ENCODE assay signal across 8 mouse cellular contexts in genomic region chr11:102317901-102318575, GRCm38 (mm10). TPM values are rescaled to one million over a fixed set of nuclear protein-coding genes. Genes with fewer than 3 reads are reported as not detected.
DNase-seq lines count a peak whose midpoint lies in the region; ATAC-seq and TF ChIP-seq lines count a peak whose summit lies in the region.

No protein-coding gene starts in this region.

- no peaks in the 10 kb centered on the region for H3K9me3 ChIP-seq in forebrain, embryonic 13.5 days (replicated peaks)
- H3K9me3 ChIP-seq in hindbrain, embryonic 10.5 days: no peaks in the 10 kb centered on the region
- no peaks in the 10 kb centered on the region for H3K9me3 ChIP-seq in limb, embryonic 10.5 days (replicated peaks)
- no peaks in the 10 kb centered on the region for H3K9me3 ChIP-seq in midbrain, embryonic 11.5 days (ENCODE audit: control insufficient read depth, low read length)

- H3K4me1 ChIP-seq in forebrain, embryonic 13.5 days: peaks cover 25% of the 10 kb centered on the region
- H3K4me1 ChIP-seq in hindbrain, embryonic 10.5 days (replicated peaks): peaks cover 39% of the 10 kb centered on the region
- H3K4me1 ChIP-seq in limb, embryonic 10.5 days: peaks cover 35% of the 10 kb centered on the region
- H3K4me1 ChIP-seq in midbrain, embryonic 11.5 days (ENCODE audit: control insufficient read depth, insufficient read depth, low read length): peaks cover 16% of the 10 kb centered on the region
- H3K4me1 ChIP-seq in spleen, adult 2 months (ENCODE audit: control insufficient read depth, insufficient read depth, insufficient read length): peaks cover 17% of the 10 kb centered on the region; the same call in 1 of the 2 replicates

- peak; percentile 66; the same call in 1 of the 2 replicates for TF ChIP-seq POLR2A in brain, embryonic 14.5 days (IDR thresholded peaks at IDR 0.05; ENCODE audit: borderline replicate concordance, extremely low read depth, insufficient read depth, insufficient read length, poor library complexity, severe bottlenecking)
- no peak for TF ChIP-seq POLR2A in spleen, adult 2 months (IDR thresholded peaks at IDR 0.05; ENCODE audit: low read depth, low read length)

- peak overlapping the region; percentile 98 for H3K4me3 ChIP-seq in forebrain, embryonic 13.5 days
- H3K4me3 ChIP-seq in hindbrain, embryonic 10.5 days: peak overlapping the region; percentile 100
- peak overlapping the region; percentile 100 for H3K4me3 ChIP-seq in limb, embryonic 10.5 days
- H3K4me3 ChIP-seq in midbrain, embryonic 11.5 days (ENCODE audit: low read depth, low read length): peak overlapping the region; percentile 98
- peak overlapping the region; percentile 73 for H3K4me3 ChIP-seq in spleen, adult 2 months (ENCODE audit: extremely low read depth, insufficient read depth, insufficient read length)

- peak overlapping the region; percentile 99 for H3K27ac ChIP-seq in forebrain, embryonic 13.5 days
- peak overlapping the region; percentile 100 for H3K27ac ChIP-seq in hindbrain, embryonic 10.5 days
- H3K27ac ChIP-seq in limb, embryonic 10.5 days: peak overlapping the region; percentile 100
- peak overlapping the region; percentile 97 for H3K27ac ChIP-seq in midbrain, embryonic 11.5 days (ENCODE audit: low read depth, low read length)
- H3K27ac ChIP-seq in spleen, adult 2 months (ENCODE audit: insufficient read depth, low read length): peak overlapping the region; percentile 95

- peak overlapping the region; percentile 74 for H3K4me2 ChIP-seq in forebrain, embryonic 13.5 days
- peak overlapping the region; percentile 86 for H3K4me2 ChIP-seq in midbrain, embryonic 11.5 days

- peak; percentile 85 for DNase-seq in Muller cell, postnatal 12 days (ENCODE audit: inconsistent ontology term)
- peak; percentile 91 for DNase-seq in brain, embryonic 14.5 days (ENCODE audit: low read depth)
- peak; percentile 79 for DNase-seq in hindbrain, embryonic 10.5 days (ENCODE audit: low spot score)
- peak; percentile 87 for DNase-seq in limb, embryonic 10.5 days (ENCODE audit: low spot score)
- peak; percentile 98 for DNase-seq in midbrain, embryonic 11.5 days (ENCODE audit: low spot score, missing footprints)
- peak in 1 of 2 experiments; percentile 69 for DNase-seq in spleen, adult 2 months (ENCODE audit: low read depth in 1 of 2, low spot score in 2 of 2)

- peak overlapping the region; percentile 100 for H3K9ac ChIP-seq in forebrain, embryonic 13.5 days
- H3K9ac ChIP-seq in midbrain, embryonic 11.5 days (ENCODE audit: low read length): peak overlapping the region; percentile 100

- ATAC-seq in forebrain, embryonic 13.5 days: peak; percentile 41
- ATAC-seq in midbrain, embryonic 11.5 days (ENCODE audit: low FRiP score): peak; percentile 55
- no peak for ATAC-seq in frontal cortex, adult (ENCODE audit: low TSS enrichment)

- no peaks in the 10 kb centered on the region for H3K27me3 ChIP-seq in forebrain, embryonic 13.5 days
- H3K27me3 ChIP-seq in hindbrain, embryonic 10.5 days (ENCODE audit: insufficient read depth, poor library complexity, severe bottlenecking): no peaks in the 10 kb centered on the region; the same call in 1 of the 2 replicates
- H3K27me3 ChIP-seq in limb, embryonic 10.5 days (ENCODE audit: low read depth, poor library complexity, severe bottlenecking): no peaks in the 10 kb centered on the region
- no peaks in the 10 kb centered on the region for H3K27me3 ChIP-seq in midbrain, embryonic 11.5 days (ENCODE audit: control insufficient read depth, insufficient read depth, low read length)
- no peaks in the 10 kb centered on the region for H3K27me3 ChIP-seq in spleen, adult 2 months (ENCODE audit: control insufficient read depth, insufficient read depth, low read length)

- H3K36me3 ChIP-seq in forebrain, embryonic 13.5 days (ENCODE audit: poor library complexity, severe bottlenecking): peaks cover 23% of the 10 kb centered on the region
- peaks cover 28% of the 10 kb centered on the region for H3K36me3 ChIP-seq in hindbrain, embryonic 10.5 days
- peaks cover 28% of the 10 kb centered on the region for H3K36me3 ChIP-seq in limb, embryonic 10.5 days
- H3K36me3 ChIP-seq in midbrain, embryonic 11.5 days (ENCODE audit: control insufficient read depth, insufficient read depth, low read length): peaks cover 10% of the 10 kb centered on the region; the same call in 1 of the 2 replicates
- peaks cover 16% of the 10 kb centered on the region for H3K36me3 ChIP-seq in spleen, adult 2 months (ENCODE audit: control insufficient read depth, insufficient read depth, low read length)

- TF ChIP-seq CTCF in brain, embryonic 14.5 days (IDR thresholded peaks at IDR 0.05; ENCODE audit: borderline replicate concordance, extremely low read depth, insufficient read depth, insufficient read length): no peak
- no peak for TF ChIP-seq CTCF in spleen, adult 2 months (IDR thresholded peaks at IDR 0.05; ENCODE audit: extremely low read depth, insufficient read depth, insufficient read length, insufficient replicate concordance)

- 0% methylated on average over 30 of the region's 77 CpGs for WGBS in forebrain, embryonic 13.5 days
- under 1% methylated on average over 67 of the region's 77 CpGs for WGBS in hindbrain, embryonic 10.5 days
- under 1% methylated on average over 50 of the region's 77 CpGs for WGBS in limb, embryonic 10.5 days
- 1% methylated on average over 47 of the region's 77 CpGs for WGBS in midbrain, embryonic 11.5 days
- WGBS in spleen, adult 2 months: under 1% methylated on average over 52 of the region's 77 CpGs

RNA-seq across cellular contexts. Expression of gene Ubtf, which starts 1.5 kb away (rescaled TPM):
- polyA plus RNA-seq in brain, embryonic 14.5 days (2012; rRNA removed): 57.7 and 80.5 TPM in 2 replicates
- 96.1 and 98.8 TPM in 2 replicates for polyA plus RNA-seq in forebrain, embryonic 13.5 days (2015; fragmentation: Nextera tagmentation; extraction: Ambion mirVana)
- 82.6 and 91.7 TPM in 2 replicates for polyA plus RNA-seq in hindbrain, embryonic 10.5 days (2016; fragmentation: Nextera tagmentation; extraction: Ambion mirVana)
- 102 and 108 TPM in 2 replicates for polyA plus RNA-seq in limb, embryonic 10.5 days (2016; fragmentation: Nextera tagmentation; extraction: Ambion mirVana)
- polyA plus RNA-seq in midbrain, embryonic 11.5 days (2014; fragmentation: Nextera tagmentation; extraction: Ambion mirVana): 84.7 and 86.1 TPM in 2 replicates
- polyA plus RNA-seq in spleen, adult 2 months (2012; rRNA removed): 29.9 and 30.7 TPM in 2 replicates

RNA-seq across cellular contexts. Expression of gene Atxn7l3, which starts 21.6 kb away (rescaled TPM):
- 116 and 130 TPM in 2 replicates for polyA plus RNA-seq in brain, embryonic 14.5 days (2012; rRNA removed)
- 21.8 and 22.7 TPM in 2 replicates for polyA plus RNA-seq in forebrain, embryonic 13.5 days (2015; fragmentation: Nextera tagmentation; extraction: Ambion mirVana)
- polyA plus RNA-seq in hindbrain, embryonic 10.5 days (2016; fragmentation: Nextera tagmentation; extraction: Ambion mirVana): 16.8 and 18.7 TPM in 2 replicates
- polyA plus RNA-seq in limb, embryonic 10.5 days (2016; fragmentation: Nextera tagmentation; extraction: Ambion mirVana): 16.6 and 20.1 TPM in 2 replicates
- 13.3 and 15.2 TPM in 2 replicates for polyA plus RNA-seq in midbrain, embryonic 11.5 days (2014; fragmentation: Nextera tagmentation; extraction: Ambion mirVana)
- polyA plus RNA-seq in spleen, adult 2 months (2012; rRNA removed): 39.8 and 45.1 TPM in 2 replicates

RNA-seq across cellular contexts. Expression of gene Tmub2, which starts 33.3 kb away (rescaled TPM):
- 74.7 and 88.3 TPM in 2 replicates for polyA plus RNA-seq in brain, embryonic 14.5 days (2012; rRNA removed)
- polyA plus RNA-seq in forebrain, embryonic 13.5 days (2015; fragmentation: Nextera tagmentation; extraction: Ambion mirVana): 63.2 and 69.6 TPM in 2 replicates
- polyA plus RNA-seq in hindbrain, embryonic 10.5 days (2016; fragmentation: Nextera tagmentation; extraction: Ambion mirVana): 52.3 and 69.6 TPM in 2 replicates
- 37.3 and 44.0 TPM in 2 replicates for polyA plus RNA-seq in limb, embryonic 10.5 days (2016; fragmentation: Nextera tagmentation; extraction: Ambion mirVana)
- 54.0 and 55.7 TPM in 2 replicates for polyA plus RNA-seq in midbrain, embryonic 11.5 days (2014; fragmentation: Nextera tagmentation; extraction: Ambion mirVana)
- 31.6 and 41.1 TPM in 2 replicates for polyA plus RNA-seq in spleen, adult 2 months (2012; rRNA removed)

RNA-seq across cellular contexts. Expression of gene Slc4a1, which starts 48.0 kb away (rescaled TPM):
- polyA plus RNA-seq in brain, embryonic 14.5 days (2012; rRNA removed): 1.3 and 2.6 TPM in 2 replicates
- polyA plus RNA-seq in forebrain, embryonic 13.5 days (2015; fragmentation: Nextera tagmentation; extraction: Ambion mirVana): 2.6 and 6.5 TPM in 2 replicates
- polyA plus RNA-seq in hindbrain, embryonic 10.5 days (2016; fragmentation: Nextera tagmentation; extraction: Ambion mirVana): 35.8 and 38.0 TPM in 2 replicates
- 34.5 and 37.2 TPM in 2 replicates for polyA plus RNA-seq in limb, embryonic 10.5 days (2016; fragmentation: Nextera tagmentation; extraction: Ambion mirVana)
- 30.6 and 31.3 TPM in 2 replicates for polyA plus RNA-seq in midbrain, embryonic 11.5 days (2014; fragmentation: Nextera tagmentation; extraction: Ambion mirVana)
- 301 and 381 TPM in 2 replicates for polyA plus RNA-seq in spleen, adult 2 months (2012; rRNA removed)

RNA-seq across cellular contexts. Expression of gene Asb16, which starts 49.5 kb away (rescaled TPM):
- polyA plus RNA-seq in brain, embryonic 14.5 days (2012; rRNA removed): 0.25 and 0.56 TPM in 2 replicates
- not detected in 2 replicates for polyA plus RNA-seq in forebrain, embryonic 13.5 days (2015; fragmentation: Nextera tagmentation; extraction: Ambion mirVana)
- polyA plus RNA-seq in hindbrain, embryonic 10.5 days (2016; fragmentation: Nextera tagmentation; extraction: Ambion mirVana): 0.08 TPM in 1 of 2 replicates, not detected in the other
- 0.06 and 0.08 TPM in 2 replicates for polyA plus RNA-seq in limb, embryonic 10.5 days (2016; fragmentation: Nextera tagmentation; extraction: Ambion mirVana)
- polyA plus RNA-seq in midbrain, embryonic 11.5 days (2014; fragmentation: Nextera tagmentation; extraction: Ambion mirVana): 0.08 TPM in 1 of 2 replicates, not detected in the other
- polyA plus RNA-seq in spleen, adult 2 months (2012; rRNA removed): 0.13 and 0.19 TPM in 2 replicates
